Mouse (Mus musculus): ENCODE results near the gene Dcaf11. TPM values are rescaled to one million over a fixed set of nuclear protein-coding genes. Genes with fewer than 3 reads are reported as not detected.

The Dcaf11 gene
- polyA plus RNA-seq, 1 experiment from 2014 or later = 70.9 TPM

DNA sequence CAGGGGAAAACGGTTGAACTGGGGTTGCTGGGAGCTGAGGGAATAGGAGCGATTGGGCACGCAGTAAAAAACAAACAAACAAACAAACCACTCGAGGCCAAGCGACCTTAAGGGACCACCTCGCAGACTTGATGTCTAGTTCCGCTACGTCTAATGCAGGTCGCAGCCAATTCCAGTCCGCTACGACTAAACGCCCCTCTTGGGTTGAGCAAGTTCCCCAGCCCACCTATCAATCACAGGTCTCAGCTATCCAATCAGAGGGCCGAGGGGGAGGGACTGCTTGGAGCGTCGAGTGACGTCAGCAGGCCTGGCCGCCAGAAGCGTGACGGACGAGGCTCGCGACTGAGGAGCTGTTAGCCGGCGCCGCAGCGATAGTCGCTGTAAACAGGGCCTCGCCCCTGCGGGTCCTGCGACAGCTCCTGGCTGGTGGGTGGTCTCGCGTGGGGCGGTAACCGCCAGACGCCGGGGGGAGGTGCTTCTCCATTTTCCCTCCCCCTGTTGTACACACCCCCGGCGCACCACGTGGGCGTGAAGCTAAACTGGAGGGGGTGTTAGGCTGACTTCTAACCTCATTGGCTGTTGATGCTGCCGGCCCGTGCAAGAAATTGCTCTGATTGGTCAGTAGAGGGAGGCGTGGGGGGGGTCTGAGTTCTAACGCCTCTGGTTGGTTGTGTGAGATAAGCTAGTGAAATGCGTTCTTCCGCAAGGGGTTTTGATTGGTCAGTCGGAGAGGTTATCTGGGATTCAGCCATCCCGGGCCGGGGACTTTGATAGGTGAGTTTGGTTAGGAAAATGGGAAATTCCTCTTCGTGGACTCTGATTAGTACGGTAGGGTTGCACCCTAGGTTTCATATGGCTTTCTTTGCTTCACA lies 632 bp downstream of the Dcaf11 start, which contains the start of gene A730061H03Rik:
A730061H03Rik (minus strand) TSS at position 205 of the 872 bp plus-strand sequence.
- Histone ChIP-seq H3K27ac (ENCODE audit: low read depth) (peak within 1 kb of the TSS; percentile 92), H3K9me3 (ENCODE audit: control insufficient read depth, low read length) (no peaks in the 10 kb centered on the region), H3K4me2 (ENCODE audit: low read length) (peak within 1 kb of the TSS; percentile 83), H3K36me3 (ENCODE audit: control insufficient read depth, insufficient read depth, low read length) (peaks cover 28% of the 10 kb centered on the region), H3K4me1 (replicated peaks; ENCODE audit: control insufficient read depth, insufficient read depth, low read length) (peaks cover 20% of the 10 kb centered on the region), H3K27me3 (replicated peaks; ENCODE audit: control insufficient read depth, insufficient read depth, low read length) (no peaks in the 10 kb centered on the region), H3K4me3 (ENCODE audit: low read depth, low read length) (peak within 1 kb of the TSS; percentile 60), H3K9ac (ENCODE audit: low read length) (peak within 1 kb of the TSS; percentile 58)
- WGBS = under 1% methylated on average over 51 of the region's 51 CpGs
- ATAC-seq (replicated peaks; ENCODE audit: low FRiP score, low TSS enrichment, low read depth) = peak; percentile 97
- DNase-seq (ENCODE audit: low spot score) = peak; percentile 100

DNA sequence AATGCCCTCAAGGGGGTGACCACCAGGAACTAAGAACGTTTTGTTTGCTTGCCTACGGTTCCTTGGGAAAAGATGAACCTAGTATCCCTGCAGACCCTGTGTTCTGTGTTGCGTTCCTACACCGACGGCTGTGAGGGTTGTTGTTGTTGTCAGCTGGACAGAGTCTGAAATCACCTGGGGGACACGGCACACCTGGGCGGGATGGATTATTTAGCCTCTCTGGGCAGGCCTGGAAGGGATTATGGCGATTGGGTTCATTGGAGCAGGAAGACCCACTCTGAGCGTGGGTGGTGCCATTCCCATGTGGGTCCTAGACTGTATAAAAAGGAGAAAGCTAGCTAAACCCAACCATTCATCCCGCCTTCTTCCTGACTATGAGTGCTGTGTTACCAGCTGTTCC lies 2.1 kb downstream of the Dcaf11 start:
- Histone ChIP-seq H3K27ac (ENCODE audit: low read depth) (no peak overlapping the region), H3K4me2 (ENCODE audit: low read length) (no peak overlapping the region), H3K4me1 (replicated peaks; ENCODE audit: control insufficient read depth, insufficient read depth, low read length) (peaks cover 20% of the 10 kb centered on the region), H3K9ac (ENCODE audit: low read length) (no peak overlapping the region), H3K9me3 (ENCODE audit: control insufficient read depth, low read length) (no peaks in the 10 kb centered on the region), H3K27me3 (replicated peaks; ENCODE audit: control insufficient read depth, insufficient read depth, low read length) (no peaks in the 10 kb centered on the region), H3K4me3 (ENCODE audit: low read depth, low read length) (no peak overlapping the region), H3K36me3 (ENCODE audit: control insufficient read depth, insufficient read depth, low read length) (peaks cover 42% of the 10 kb centered on the region)
- 84% methylated on average over 10 of the region's 10 CpGs for WGBS
- DNase-seq (ENCODE audit: low spot score) (no peak), ATAC-seq (replicated peaks; ENCODE audit: low FRiP score, low TSS enrichment, low read depth) (no peak)

DNA sequence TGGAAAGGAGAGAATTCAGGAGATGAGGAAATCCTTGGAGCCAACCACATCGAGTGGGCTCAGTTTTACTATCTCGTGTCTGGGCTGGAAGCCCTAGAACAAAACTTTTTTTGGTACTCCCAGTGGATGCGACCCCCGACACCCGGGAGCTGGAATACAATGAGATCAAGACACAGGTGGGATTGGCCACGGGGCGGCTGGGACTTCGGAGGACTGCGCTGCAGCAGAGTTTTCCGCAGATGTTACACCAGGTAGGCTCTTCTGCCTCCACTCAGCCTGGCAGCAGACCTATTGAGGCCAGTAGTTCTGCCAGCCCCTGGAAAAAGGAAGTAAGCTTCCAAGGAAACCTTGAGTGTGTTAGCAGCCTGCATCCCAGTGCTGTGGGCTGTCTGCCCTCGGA lies 3.4 kb downstream of the Dcaf11 start:
- H3K4me1 ChIP-seq (replicated peaks; ENCODE audit: control insufficient read depth, insufficient read depth, low read length) = peaks cover 17% of the 10 kb centered on the region
- ATAC-seq (replicated peaks; ENCODE audit: low FRiP score, low TSS enrichment, low read depth) (no peak), DNase-seq (ENCODE audit: low spot score) (no peak)
- no peak overlapping the region for H3K4me2 ChIP-seq (ENCODE audit: low read length)
- no peaks in the 10 kb centered on the region for H3K9me3 ChIP-seq (ENCODE audit: control insufficient read depth, low read length)
- no peak overlapping the region for H3K9ac ChIP-seq (ENCODE audit: low read length)
- peaks cover 56% of the 10 kb centered on the region for H3K36me3 ChIP-seq (ENCODE audit: control insufficient read depth, insufficient read depth, low read length)
- H3K27me3 ChIP-seq (replicated peaks; ENCODE audit: control insufficient read depth, insufficient read depth, low read length) = no peaks in the 10 kb centered on the region
- H3K27ac ChIP-seq (ENCODE audit: low read depth) = no peak overlapping the region
- 90% methylated on average over 11 of the region's 11 CpGs for WGBS
- no peak overlapping the region for H3K4me3 ChIP-seq (ENCODE audit: low read depth, low read length)

DNA sequence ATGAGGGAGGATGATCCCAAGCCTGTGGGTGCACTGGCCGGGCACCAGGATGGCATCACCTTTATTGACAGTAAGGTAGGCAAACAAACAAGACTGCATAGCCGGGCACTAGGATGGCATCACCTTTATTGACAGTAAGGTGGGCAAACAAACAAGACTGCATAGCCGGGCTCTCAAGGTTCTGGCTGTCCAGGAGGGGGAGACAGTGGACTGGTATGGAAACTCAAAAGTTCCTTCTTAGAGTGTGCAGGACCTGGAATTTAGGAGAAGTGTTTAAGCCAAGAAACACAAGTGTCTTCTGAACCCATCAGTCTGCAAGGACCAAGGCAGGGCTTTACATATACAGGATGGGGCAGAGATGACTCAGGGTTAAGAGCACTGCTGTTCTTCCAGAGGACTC lies 5.9 kb downstream of the Dcaf11 start:
- Histone ChIP-seq H3K4me1 (replicated peaks; ENCODE audit: control insufficient read depth, insufficient read depth, low read length) (peaks cover 10% of the 10 kb centered on the region), H3K4me3 (ENCODE audit: low read depth, low read length) (no peak overlapping the region), H3K9ac (ENCODE audit: low read length) (no peak overlapping the region), H3K27me3 (replicated peaks; ENCODE audit: control insufficient read depth, insufficient read depth, low read length) (no peaks in the 10 kb centered on the region), H3K4me2 (ENCODE audit: low read length) (no peak overlapping the region), H3K9me3 (ENCODE audit: control insufficient read depth, low read length) (no peaks in the 10 kb centered on the region), H3K36me3 (ENCODE audit: control insufficient read depth, insufficient read depth, low read length) (peaks cover 74% of the 10 kb centered on the region), H3K27ac (ENCODE audit: low read depth) (no peak overlapping the region)
- no peak for ATAC-seq (replicated peaks; ENCODE audit: low FRiP score, low TSS enrichment, low read depth)
- no peak for DNase-seq (ENCODE audit: low spot score)
- WGBS = 74% methylated on average over 3 of the region's 3 CpGs

DNA sequence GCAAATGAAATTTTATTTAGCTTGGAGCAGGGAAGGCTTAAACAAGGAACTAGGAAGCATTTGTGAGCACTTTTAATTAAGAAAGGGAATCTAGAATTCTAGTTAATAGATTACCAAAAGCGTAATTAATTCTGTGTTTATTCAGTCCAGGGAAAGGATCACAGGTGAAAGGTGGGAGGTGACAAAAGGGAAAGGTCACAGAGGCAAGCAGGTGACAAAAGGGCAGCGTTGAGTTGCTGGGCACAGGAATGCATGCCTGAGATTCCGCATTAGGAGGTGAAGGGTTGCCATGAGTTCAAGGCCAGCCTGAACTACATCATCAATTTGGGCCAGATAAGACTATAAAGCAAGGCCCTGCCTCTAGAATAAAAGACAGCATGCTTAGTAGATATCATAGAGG lies 7.7 kb downstream of the Dcaf11 start:
- H3K9me3 ChIP-seq (ENCODE audit: control insufficient read depth, low read length) = no peaks in the 10 kb centered on the region
- H3K27me3 ChIP-seq (replicated peaks; ENCODE audit: control insufficient read depth, insufficient read depth, low read length) = no peaks in the 10 kb centered on the region
- H3K4me2 ChIP-seq (ENCODE audit: low read length) = no peak overlapping the region
- WGBS = 80% methylated on average over 3 of the region's 3 CpGs
- ATAC-seq (replicated peaks; ENCODE audit: low FRiP score, low TSS enrichment, low read depth) (no peak), DNase-seq (ENCODE audit: low spot score) (no peak)
- no peaks in the 10 kb centered on the region for H3K4me1 ChIP-seq (replicated peaks; ENCODE audit: control insufficient read depth, insufficient read depth, low read length)
- no peak overlapping the region for H3K27ac ChIP-seq (ENCODE audit: low read depth)
- peaks cover 74% of the 10 kb centered on the region for H3K36me3 ChIP-seq (ENCODE audit: control insufficient read depth, insufficient read depth, low read length)
- no peak overlapping the region for H3K9ac ChIP-seq (ENCODE audit: low read length)
- no peak overlapping the region for H3K4me3 ChIP-seq (ENCODE audit: low read depth, low read length)

DNA sequence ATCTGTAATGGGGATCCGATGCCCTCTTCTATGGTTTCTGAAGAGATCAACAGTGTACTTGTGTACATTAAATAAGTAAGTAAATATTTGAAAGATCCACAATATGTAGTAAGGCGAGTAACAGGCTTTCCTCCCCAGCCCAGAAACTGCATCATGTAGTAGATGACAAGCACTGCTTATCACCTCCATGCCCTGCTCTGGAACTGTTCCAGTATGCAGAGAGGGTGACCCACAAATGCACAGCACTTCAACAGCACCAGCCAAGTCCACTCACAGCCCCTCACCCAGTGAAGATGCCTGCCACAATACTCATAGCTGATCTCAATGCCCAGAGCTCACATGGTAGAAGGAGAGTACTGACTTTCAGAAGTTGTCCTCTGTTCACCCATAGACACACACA lies 10.8 kb downstream of the Dcaf11 start:
- peaks cover 45% of the 10 kb centered on the region for H3K36me3 ChIP-seq (ENCODE audit: control insufficient read depth, insufficient read depth, low read length)

DNA sequence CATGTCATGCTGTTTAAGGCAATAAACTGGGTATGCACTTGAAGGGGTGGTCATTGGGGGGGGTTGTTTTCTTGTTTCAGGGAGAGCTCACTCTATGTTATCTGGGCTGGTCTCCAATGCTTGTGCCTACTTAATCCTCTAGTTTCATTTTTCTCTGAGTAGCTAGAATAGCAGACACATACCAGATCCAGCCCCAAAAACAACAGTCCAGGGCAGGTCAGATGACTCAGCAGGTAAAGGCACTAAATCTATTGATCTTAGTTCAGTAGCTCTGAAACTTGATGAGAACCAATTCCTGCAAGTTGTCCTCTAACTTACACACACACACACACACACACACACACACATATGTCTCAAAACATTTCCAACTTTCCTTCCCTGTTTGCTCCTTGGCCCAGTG lies 12.0 kb downstream of the Dcaf11 start:
- Histone ChIP-seq H3K9ac (ENCODE audit: low read length) (no peak overlapping the region), H3K27ac (ENCODE audit: low read depth) (no peak overlapping the region), H3K9me3 (ENCODE audit: control insufficient read depth, low read length) (no peaks in the 10 kb centered on the region), H3K4me1 (replicated peaks; ENCODE audit: control insufficient read depth, insufficient read depth, low read length) (no peaks in the 10 kb centered on the region; the same call in 1 of the 2 replicates), H3K4me2 (ENCODE audit: low read length) (no peak overlapping the region), H3K36me3 (ENCODE audit: control insufficient read depth, insufficient read depth, low read length) (peaks cover 33% of the 10 kb centered on the region), H3K27me3 (replicated peaks; ENCODE audit: control insufficient read depth, insufficient read depth, low read length) (no peaks in the 10 kb centered on the region), H3K4me3 (ENCODE audit: low read depth, low read length) (no peak overlapping the region)
- DNase-seq (ENCODE audit: low spot score) (no peak), ATAC-seq (replicated peaks; ENCODE audit: low FRiP score, low TSS enrichment, low read depth) (no peak)

More for the DNA sequence above, 10.8 kb downstream of the Dcaf11 start:
- Histone ChIP-seq H3K9ac (ENCODE audit: low read length) (no peak overlapping the region), H3K27me3 (replicated peaks; ENCODE audit: control insufficient read depth, insufficient read depth, low read length) (no peaks in the 10 kb centered on the region), H3K4me2 (ENCODE audit: low read length) (no peak overlapping the region), H3K9me3 (ENCODE audit: control insufficient read depth, low read length) (no peaks in the 10 kb centered on the region), H3K4me1 (replicated peaks; ENCODE audit: control insufficient read depth, insufficient read depth, low read length) (no peaks in the 10 kb centered on the region; the same call in 1 of the 2 replicates), H3K4me3 (ENCODE audit: low read depth, low read length) (no peak overlapping the region), H3K27ac (ENCODE audit: low read depth) (no peak overlapping the region)
- DNase-seq (ENCODE audit: low spot score) = no peak
- ATAC-seq (replicated peaks; ENCODE audit: low FRiP score, low TSS enrichment, low read depth) = no peak
- 81% methylated on average over 2 of the region's 2 CpGs for WGBS

DNA sequence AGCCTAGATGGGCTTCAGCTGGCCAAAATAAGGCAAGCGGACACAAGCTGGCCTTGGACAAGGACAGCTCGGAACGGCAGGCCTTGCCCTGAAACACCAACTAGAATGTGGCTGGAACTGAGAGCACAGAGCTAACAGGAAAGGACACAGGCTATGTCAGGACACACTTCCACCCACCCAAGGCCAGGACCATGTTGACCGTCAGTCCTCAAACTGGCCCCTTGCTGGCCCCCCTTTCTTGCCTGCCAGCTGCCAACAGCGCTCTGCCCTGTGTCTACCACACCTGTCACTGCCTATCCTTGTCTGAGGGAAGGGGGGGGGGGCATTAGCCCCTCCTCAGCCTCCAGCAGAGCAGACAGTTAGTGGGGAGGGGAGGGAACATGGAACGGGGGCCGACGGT lies 15.5 kb downstream of the Dcaf11 start, which contains the start of gene Fitm1:
Fitm1 (plus strand) TSS at position 316 of the 400 bp plus-strand sequence.
- Histone ChIP-seq H3K36me3 (ENCODE audit: control insufficient read depth, insufficient read depth, low read length) (peaks cover 6% of the 10 kb centered on the region; the same call in 1 of the 2 replicates), H3K4me3 (ENCODE audit: low read depth, low read length) (no peak within 1 kb of the TSS), H3K27ac (ENCODE audit: low read depth) (no peak within 1 kb of the TSS), H3K9ac (ENCODE audit: low read length) (no peak within 1 kb of the TSS), H3K9me3 (ENCODE audit: control insufficient read depth, low read length) (no peaks in the 10 kb centered on the region), H3K4me1 (replicated peaks; ENCODE audit: control insufficient read depth, insufficient read depth, low read length) (peaks cover 8% of the 10 kb centered on the region), H3K4me2 (ENCODE audit: low read length) (no peak within 1 kb of the TSS), H3K27me3 (replicated peaks; ENCODE audit: control insufficient read depth, insufficient read depth, low read length) (no peaks in the 10 kb centered on the region)
- DNase-seq (ENCODE audit: low spot score) (no peak), ATAC-seq (replicated peaks; ENCODE audit: low FRiP score, low TSS enrichment, low read depth) (no peak)
- 75% methylated on average over 8 of the region's 8 CpGs for WGBS

DNA sequence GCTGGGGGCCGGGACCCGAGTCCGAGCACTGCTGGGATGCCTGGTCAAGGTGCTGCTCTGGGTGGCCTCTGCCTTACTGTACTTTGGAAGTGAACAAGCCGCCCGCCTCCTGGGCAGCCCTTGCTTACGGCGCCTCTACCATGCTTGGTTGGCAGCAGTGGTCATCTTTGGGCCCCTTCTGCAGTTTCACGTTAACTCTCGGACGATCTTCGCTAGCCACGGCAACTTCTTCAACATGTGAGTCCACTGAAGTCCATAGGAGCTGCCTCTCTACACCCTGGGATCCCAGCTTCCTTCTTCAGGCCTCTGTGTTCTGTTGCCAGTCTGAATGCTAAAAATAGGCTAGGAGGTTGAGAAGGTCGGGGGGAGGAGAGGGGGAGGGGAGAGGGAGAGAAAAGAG lies 15.9 kb downstream of the Dcaf11 start:
- DNase-seq (ENCODE audit: low spot score) (no peak), ATAC-seq (replicated peaks; ENCODE audit: low FRiP score, low TSS enrichment, low read depth) (no peak)
- Histone ChIP-seq H3K27me3 (replicated peaks; ENCODE audit: control insufficient read depth, insufficient read depth, low read length) (no peaks in the 10 kb centered on the region), H3K9me3 (ENCODE audit: control insufficient read depth, low read length) (no peaks in the 10 kb centered on the region), H3K27ac (ENCODE audit: low read depth) (no peak overlapping the region), H3K4me2 (ENCODE audit: low read length) (no peak overlapping the region), H3K9ac (ENCODE audit: low read length) (no peak overlapping the region), H3K4me3 (ENCODE audit: low read depth, low read length) (no peak overlapping the region), H3K36me3 (ENCODE audit: control insufficient read depth, insufficient read depth, low read length) (peaks cover 10% of the 10 kb centered on the region; the same call in 1 of the 2 replicates), H3K4me1 (replicated peaks; ENCODE audit: control insufficient read depth, insufficient read depth, low read length) (peaks cover 8% of the 10 kb centered on the region)
- WGBS = 70% methylated on average over 13 of the region's 13 CpGs
